Mouse (Mus musculus) spleen, adult 10 weeks (tissue): ENCODE measurements around the gene Serpina3f. TPM values are rescaled to one million over a fixed set of nuclear protein-coding genes. Genes with fewer than 3 reads are reported as not detected.

ENCODE experiments used
- polyA plus RNA-seq: library from polyadenylated mRNA; stranded (reverse); fragments of 350-450 nt; fragmentation: Illumina TruSeq; extraction: RNeasy Lipid Tissue Mini Kit (QIAGEN cat#74804); gene quantifications from one replicate; pipeline ENCODE4 v1.2.3, GENCODE M21; 2015; ENCODE audit warnings: low replicate concordance; ENCODE audit not compliant: insufficient read depth

Gene Serpina3f
- 16.8 TPM for polyA plus RNA-seq

DNA sequence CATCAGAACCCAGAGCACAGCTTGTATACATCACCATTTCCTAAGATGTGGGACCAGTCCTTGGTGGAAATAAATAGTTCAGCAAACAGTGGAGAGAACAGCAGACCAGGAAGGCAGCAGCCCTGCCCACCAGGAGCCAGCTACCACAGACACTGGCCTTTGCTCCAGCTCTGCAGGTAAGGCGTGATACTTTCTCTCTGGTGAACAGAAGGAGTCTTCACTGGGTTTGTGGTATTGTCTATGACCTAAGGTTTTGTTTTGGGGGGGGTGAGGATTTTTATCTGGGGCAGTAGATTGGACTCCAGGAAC lies at the start of gene Serpina3f:
Gene Serpina3f, plus strand, starts transcription at position 100 of the 309 bp plus-strand sequence.

GRCm38 (mm10) chr12:104235915-104236314 lies 21.6 kb downstream of the Serpina3f start, which contains the start of gene Serpina3g:
Gene Serpina3g, plus strand, starts transcription at chr12:104236245.

GRCm38 (mm10) chr12:104262863-104263262 lies 48.5 kb downstream of the Serpina3f start, which contains the start of gene Serpina3i:
Gene Serpina3i, plus strand, starts transcription at chr12:104263122.

Other genes with a start within 250 kb of the Serpina3f start
- 0.28 TPM for gene Serpina11, start 224.6 kb upstream of the Serpina3f start, polyA plus RNA-seq
- 0.15 TPM for gene Serpina9, start 200.8 kb upstream of the Serpina3f start, polyA plus RNA-seq
- 0.23 TPM for gene Serpina12, start 170.1 kb upstream of the Serpina3f start, polyA plus RNA-seq
- not detected for gene Serpina5, start 113.4 kb upstream of the Serpina3f start, polyA plus RNA-seq
- gene Serpina3a, start 101.8 kb upstream of the Serpina3f start, polyA plus RNA-seq = not detected
- gene Serpina3b, start 86.5 kb upstream of the Serpina3f start, polyA plus RNA-seq = 0.65 TPM
- 1.0 TPM for gene Serpina3c, start 60.7 kb upstream of the Serpina3f start, polyA plus RNA-seq
- 257 TPM for gene Serpina3g, start 21.7 kb downstream of the Serpina3f start, polyA plus RNA-seq
- 2.7 TPM for gene Serpina3i, start 48.6 kb downstream of the Serpina3f start, polyA plus RNA-seq
- not detected for gene Serpina3j, start 100.0 kb downstream of the Serpina3f start, polyA plus RNA-seq
- not detected for gene Serpina3k, start 123.9 kb downstream of the Serpina3f start, polyA plus RNA-seq
- gene Serpina3m, start 123.9 kb downstream of the Serpina3f start, polyA plus RNA-seq = 0.28 TPM
- gene Serpina3n, start 192.2 kb downstream of the Serpina3f start, polyA plus RNA-seq = 34.0 TPM